Comparison of ENCODE assay signal across 12 mouse cellular contexts in the genomic region with DNA sequence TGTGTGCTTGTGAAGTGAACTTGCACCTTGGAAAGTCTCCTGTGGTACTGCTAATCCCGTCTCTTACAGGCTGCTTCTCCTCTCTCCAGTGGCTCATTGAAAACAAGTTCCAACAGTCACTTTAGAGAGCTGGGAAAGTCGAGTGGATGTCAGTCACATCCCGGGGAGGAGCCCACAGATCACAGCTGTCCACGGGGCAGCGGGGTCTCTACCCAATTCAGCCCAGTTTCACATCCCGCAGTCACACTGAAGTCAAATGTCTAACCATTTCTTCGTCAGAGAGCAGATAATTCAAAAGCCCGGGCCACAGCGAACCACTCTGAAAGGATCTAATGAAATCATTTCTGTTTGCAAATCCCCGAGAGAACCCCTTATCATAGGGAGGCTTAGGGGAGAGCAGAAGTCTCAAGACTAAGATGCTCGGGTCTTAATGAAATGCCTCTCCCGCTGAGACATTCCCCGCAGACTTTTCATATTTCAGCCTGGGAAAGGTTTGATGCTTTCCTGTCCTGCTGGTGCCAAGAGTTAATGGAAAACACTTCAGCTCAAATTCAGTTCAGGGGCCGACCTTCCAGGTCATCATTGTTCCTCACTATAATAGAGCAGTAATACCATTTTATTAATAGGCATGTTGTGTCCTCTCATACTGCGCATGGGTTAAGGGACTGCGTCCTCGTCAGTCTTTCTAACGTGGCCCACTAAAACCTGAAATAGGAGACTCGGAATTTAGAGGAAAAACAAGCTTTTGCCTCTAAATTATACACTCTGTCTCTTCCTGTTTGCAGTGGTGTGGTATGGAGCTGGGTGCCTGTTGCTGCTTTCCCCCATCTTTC. TPM values are rescaled to one million over a fixed set of nuclear protein-coding genes. Genes with fewer than 3 reads are reported as not detected.
A peak's percentile ranks its signal among the peaks of the same experiment; 100 is the strongest.
DNase-seq lines count a peak whose midpoint lies in the region; ATAC-seq and TF ChIP-seq lines count a peak whose summit lies in the region.
"Had no signal": no experiment of that assay in that cellular context is flagged by ENCODE, and none has a peak within 500 bp of the region (broad histone marks: within the 10 kb centered on the region; RNA-seq: fewer than 3 reads in every experiment).

No protein-coding gene starts in this region.

- H3K4me1 ChIP-seq in neural tube, embryonic 12.5 days: peaks cover 9% of the 10 kb centered on the region; the same call in 1 of the 2 replicates
- H3K4me1 ChIP-seq in neural tube, embryonic 15.5 days: peaks cover 10% of the 10 kb centered on the region; the same call in 1 of the 2 replicates
- H3K4me1 ChIP-seq in limb, embryonic 15.5 days: peaks cover 12% of the 10 kb centered on the region
- H3K4me1 ChIP-seq in intestine, postnatal 0 days (replicated peaks; ENCODE audit: control insufficient read depth, insufficient read depth, low read length): no peaks in the 10 kb centered on the region
- H3K4me1 ChIP-seq: liver, embryonic 12.5 days had no signal

- H3K9ac ChIP-seq in neural tube, embryonic 12.5 days: no peak overlapping the region
- H3K9ac ChIP-seq in neural tube, embryonic 15.5 days (replicated peaks): no peak overlapping the region
- no peak overlapping the region for H3K9ac ChIP-seq in limb, embryonic 15.5 days
- H3K9ac ChIP-seq in intestine, postnatal 0 days (ENCODE audit: low read depth, low read length): no peak overlapping the region
- H3K9ac ChIP-seq: liver, embryonic 12.5 days had no signal

- 26% methylated on average over 19 of the region's 19 CpGs for WGBS in neural tube, embryonic 12.5 days
- WGBS in neural tube, embryonic 15.5 days: 25% methylated on average over 19 of the region's 19 CpGs
- WGBS in limb, embryonic 15.5 days: 22% methylated on average over 19 of the region's 19 CpGs
- WGBS in intestine, postnatal 0 days: 44% methylated on average over 19 of the region's 19 CpGs

- H3K27ac ChIP-seq in neural tube, embryonic 12.5 days: no peak overlapping the region
- H3K27ac ChIP-seq in neural tube, embryonic 15.5 days (replicated peaks): no peak overlapping the region
- H3K27ac ChIP-seq in limb, embryonic 15.5 days: peak overlapping the region; percentile 57
- H3K27ac ChIP-seq in intestine, postnatal 0 days (ENCODE audit: low read depth, low read length): no peak overlapping the region
- H3K27ac ChIP-seq: liver, embryonic 12.5 days had no signal

- TF ChIP-seq CTCF in intestine, postnatal 0 days (IDR thresholded peaks at IDR 0.05; ENCODE audit: low read depth): no peak

- no peak overlapping the region for H3K4me3 ChIP-seq in neural tube, embryonic 12.5 days
- no peak overlapping the region for H3K4me3 ChIP-seq in neural tube, embryonic 15.5 days (replicated peaks)
- no peak overlapping the region for H3K4me3 ChIP-seq in limb, embryonic 15.5 days
- H3K4me3 ChIP-seq in intestine, postnatal 0 days (ENCODE audit: low read depth, low read length): no peak overlapping the region
- H3K4me3 ChIP-seq: liver, embryonic 12.5 days had no signal

- peaks cover 26% of the 10 kb centered on the region for H3K9me3 ChIP-seq in neural tube, embryonic 12.5 days
- 0 out of 2 replicates have a peak, but pooled peaks cover 10% of the 10 kb centered on the region for H3K9me3 ChIP-seq in neural tube, embryonic 15.5 days (replicated peaks)
- H3K9me3 ChIP-seq in limb, embryonic 15.5 days: no peaks in the 10 kb centered on the region; the same call in 1 of the 2 replicates
- H3K9me3 ChIP-seq in intestine, postnatal 0 days (ENCODE audit: control insufficient read depth): 0 out of 2 replicates have a peak, but pooled peaks cover 2% of the 10 kb centered on the region

- no peaks in the 10 kb centered on the region for H3K36me3 ChIP-seq in neural tube, embryonic 12.5 days
- no peaks in the 10 kb centered on the region for H3K36me3 ChIP-seq in neural tube, embryonic 15.5 days
- H3K36me3 ChIP-seq in limb, embryonic 15.5 days: no peaks in the 10 kb centered on the region
- H3K36me3 ChIP-seq in intestine, postnatal 0 days (ENCODE audit: control insufficient read depth, insufficient read depth): no peaks in the 10 kb centered on the region
- H3K36me3 ChIP-seq: liver, embryonic 12.5 days had no signal

- no peak for ATAC-seq in neural tube, embryonic 12.5 days (ENCODE audit: low FRiP score, low read depth)
- no peak for ATAC-seq in neural tube, embryonic 15.5 days (ENCODE audit: low FRiP score)
- ATAC-seq in limb, embryonic 15.5 days (ENCODE audit: insufficient number of reproducible peaks, low FRiP score, low TSS enrichment, low read depth): no peak
- ATAC-seq in frontal cortex, adult (ENCODE audit: low TSS enrichment): no peak
- no peak for ATAC-seq in intestine, postnatal 0 days
- ATAC-seq: liver, embryonic 12.5 days had no signal

- no peaks in the 10 kb centered on the region for H3K27me3 ChIP-seq in neural tube, embryonic 12.5 days (replicated peaks)
- H3K27me3 ChIP-seq in neural tube, embryonic 15.5 days (replicated peaks): no peaks in the 10 kb centered on the region
- H3K27me3 ChIP-seq in limb, embryonic 15.5 days: no peaks in the 10 kb centered on the region
- H3K27me3 ChIP-seq in intestine, postnatal 0 days (replicated peaks; ENCODE audit: control insufficient read depth, insufficient read depth, low read length): no peaks in the 10 kb centered on the region
- H3K27me3 ChIP-seq: liver, embryonic 12.5 days had no signal

- H3K4me2 ChIP-seq in neural tube, embryonic 12.5 days (replicated peaks): 0 out of 2 replicates have a peak overlapping the region, but pooled peaks have one; percentile 1
- no peak overlapping the region for H3K4me2 ChIP-seq in neural tube, embryonic 15.5 days
- H3K4me2 ChIP-seq in limb, embryonic 15.5 days: 0 out of 2 replicates have a peak overlapping the region, but pooled peaks have one; percentile 5
- H3K4me2 ChIP-seq in intestine, postnatal 0 days (replicated peaks; ENCODE audit: low read depth): no peak overlapping the region
- H3K4me2 ChIP-seq: liver, embryonic 12.5 days had no signal

- DNase-seq in embryo, embryonic 10.5 days (ENCODE audit: low spot score): peak; percentile 58
- DNase-seq in embryo, embryonic 9.5 days (ENCODE audit: extremely low spot score): no peak
- DNase-seq in layer of hippocampus, adult 18-20 months (ENCODE audit: low spot score in 2 of 2): no peak
- DNase-seq: kidney, adult 11 months; lung, postnatal 4 days had no signal

RNA-seq across cellular contexts. Expression of gene Gas1, which starts 20.7 kb away (rescaled TPM):
- 153 and 168 TPM in 2 replicates for polyA plus RNA-seq in neural tube, embryonic 12.5 days (2016; fragmentation: Nextera tagmentation; extraction: Ambion mirVana)
- 16.2 and 26.7 TPM in 2 replicates for polyA plus RNA-seq in neural tube, embryonic 15.5 days (2015; fragmentation: Nextera tagmentation; extraction: Ambion mirVana)
- polyA plus RNA-seq in limb, embryonic 15.5 days (2015; fragmentation: Nextera tagmentation; extraction: Ambion mirVana): 233 and 299 TPM in 2 replicates
- total RNA-seq in layer of hippocampus, adult 18-20 months (2021): 1 to 10 TPM; 7.9 to 9.6 TPM
- 41.5 and 44.4 TPM in 2 replicates for polyA plus RNA-seq in intestine, postnatal 0 days (2015; fragmentation: Nextera tagmentation; extraction: Ambion mirVana)
- total RNA-seq: neutrophil, adult 5-6 weeks had no signal

Comparison
In these comparisons a context has a peak if more than half of its experiments do, and no peak if none do; other contexts are left out.
1. H3K4me2 ChIP-seq: peak in neural tube, embryonic 12.5 days (single experiment) and limb, embryonic 15.5 days (single experiment); none in neural tube, embryonic 15.5 days (single experiment) and intestine, postnatal 0 days (single experiment).